Mouse (Mus musculus) neural tube, embryonic 14.5 days (tissue): ENCODE measurements around the gene Tuba4a. TPM values are rescaled to one million over a fixed set of nuclear protein-coding genes. Genes with fewer than 3 reads are reported as not detected.

ENCODE experiments used
- microRNA-seq: library from miRNA; unstranded; fragments of <30 nt; microRNA quantifications from one replicate; pipeline ENCODE4, GENCODE M21; 2016
- polyA plus RNA-seq: library from polyadenylated mRNA; unstranded; fragments of >200 nt; fragmentation: Nextera tagmentation; extraction: Ambion mirVana; gene quantifications from 2 replicates; pipeline ENCODE4 v1.2.1, GENCODE M21; 2014

Gene Tuba4a
- polyA plus RNA-seq, 1 experiment from 2014 or later, result 20.6 TPM

Small RNA genes lying within 50 kb of the gene (microRNA-seq; reads per million reads assigned to microRNA genes)
- not detected for gene Gm27943

Other genes with a start within 250 kb of the Tuba4a start
- 6.1 and 7.4 TPM in 2 replicates for gene Nhej1, start 94.7 kb downstream of the Tuba4a start, polyA plus RNA-seq
- 0.39 TPM in 1 of 2 replicates, not detected in the other for gene Slc23a3, start 86.0 kb downstream of the Tuba4a start, polyA plus RNA-seq
- 44.4 and 47.6 TPM in 2 replicates for gene Cnppd1, start 77.2 kb downstream of the Tuba4a start, polyA plus RNA-seq
- 146 and 152 TPM in 2 replicates for gene Retreg2, start 77.1 kb downstream of the Tuba4a start, polyA plus RNA-seq
- 33.1 and 36.5 TPM in 2 replicates for gene Zfand2b, start 51.2 kb downstream of the Tuba4a start, polyA plus RNA-seq
- 38.3 and 49.1 TPM in 2 replicates for gene Abcb6, start 39.5 kb downstream of the Tuba4a start, polyA plus RNA-seq
- gene Ankzf1, start 27.7 kb downstream of the Tuba4a start, polyA plus RNA-seq, result 20.0 and 20.2 TPM in 2 replicates
- gene Atg9a, start 27.7 kb downstream of the Tuba4a start, polyA plus RNA-seq, result 50.5 and 51.3 TPM in 2 replicates
- gene Glb1l, start 9.1 kb downstream of the Tuba4a start, polyA plus RNA-seq, result 15.6 and 17.3 TPM in 2 replicates
- 125 and 129 TPM in 2 replicates for gene Stk16, start 9.0 kb downstream of the Tuba4a start, polyA plus RNA-seq
- not detected in 2 replicates for gene A630095N17Rik, start 12.2 kb upstream of the Tuba4a start, polyA plus RNA-seq
- 35.9 and 36.9 TPM in 2 replicates for gene Dnajb2, start 16.5 kb upstream of the Tuba4a start, polyA plus RNA-seq
- gene Ptprn, start 44.6 kb upstream of the Tuba4a start, polyA plus RNA-seq, result 25.4 and 27.4 TPM in 2 replicates
- 193 and 254 TPM in 2 replicates for gene Resp18, start 58.5 kb upstream of the Tuba4a start, polyA plus RNA-seq
- gene Dnpep, start 98.1 kb upstream of the Tuba4a start, polyA plus RNA-seq, result 139 and 145 TPM in 2 replicates
- 1.1 TPM in 2 replicates for gene Des, start 140.5 kb upstream of the Tuba4a start, polyA plus RNA-seq
- gene Speg, start 155.4 kb upstream of the Tuba4a start, polyA plus RNA-seq, result 19.5 and 20.8 TPM in 2 replicates
- gene Gmppa, start 216.1 kb upstream of the Tuba4a start, polyA plus RNA-seq, result 58.6 and 64.5 TPM in 2 replicates
- gene Asic4, start 230.6 kb upstream of the Tuba4a start, polyA plus RNA-seq, result 4.7 and 6.9 TPM in 2 replicates